Mouse (Mus musculus) splenic B cell, adult 2 months (primary cell): ENCODE results near the gene Uck1.
"Not testable (repeated sequence)": the region's sequence is repeated elsewhere in the genome, so short reads cannot be mapped to it uniquely, and the experiment has no call there.

Experiments
- DNase-seq: peaks from one replicate; pipeline ENCODE4 v3.0.0-alpha.2; 2011; ENCODE audit warnings: low read depth, low spot score
- H3K27me3 ChIP-seq: 2 replicates; pipeline ENCODE4 v1.6.1; 2012; ENCODE audit warnings: mild to moderate bottlenecking, low read length, moderate library complexity, mixed read lengths; ENCODE audit not compliant: control insufficient read depth, poor library complexity, insufficient read depth, severe bottlenecking
- H3K36me3 ChIP-seq: 2 replicates; pipeline ENCODE4 v1.6.1; 2012; ENCODE audit warnings: mild to moderate bottlenecking, low read length, moderate library complexity, mixed read lengths; ENCODE audit not compliant: control insufficient read depth, poor library complexity, insufficient read depth, severe bottlenecking

Gene Uck1

GRCm38 (mm10) chr2:32259657-32260417 lies at the start of gene Uck1:
Gene Uck1 (minus strand): TSS chr2:32260159.
- no peaks in the 10 kb centered on the region for H3K27me3 ChIP-seq
- peak; percentile 94 for DNase-seq

GRCm38 (mm10) chr2:32308870-32309568 lies 49.1 kb upstream of the Uck1 start:
- no peak for DNase-seq
- Histone ChIP-seq H3K27me3 (no peaks in the 10 kb centered on the region), H3K36me3 (peaks cover 2% of the 10 kb centered on the region)

More at GRCm38 (mm10) chr2:32259657-32260417, at the start of gene Uck1:
- H3K36me3 ChIP-seq: no peaks in the 10 kb centered on the region

GRCm38 (mm10) chr2:32307941-32308760 lies 48.2 kb upstream of the Uck1 start:
- Histone ChIP-seq H3K36me3 (peaks cover 2% of the 10 kb centered on the region), H3K27me3 (no peaks in the 10 kb centered on the region)
- peak; percentile 77 for DNase-seq

- H3K27me3 ChIP-seq: no peaks in the 10 kb centered on the region
- H3K36me3 ChIP-seq: peaks cover 3% of the 10 kb centered on the region
- no peak for DNase-seq
These were observed 47.4 kb upstream of the Uck1 start for GRCm38 (mm10) chr2:32307247-32307798.

- Histone ChIP-seq H3K36me3 (peaks cover 5% of the 10 kb centered on the region), H3K27me3 (no peaks in the 10 kb centered on the region)
- DNase-seq: no peak
These were observed 46.2 kb upstream of the Uck1 start for GRCm38 (mm10) chr2:32306176-32306575.

GRCm38 (mm10) chr2:32305668-32306067 lies 45.7 kb upstream of the Uck1 start:
- no peak for DNase-seq
- no peaks in the 10 kb centered on the region for H3K27me3 ChIP-seq
- H3K36me3 ChIP-seq: peaks cover 7% of the 10 kb centered on the region

- peak; percentile 60 for DNase-seq
These were observed 44.3 kb upstream of the Uck1 start for GRCm38 (mm10) chr2:32304145-32304832.

GRCm38 (mm10) chr2:32302952-32303351 lies 43.0 kb upstream of the Uck1 start:
- Histone ChIP-seq H3K27me3 (no peaks in the 10 kb centered on the region), H3K36me3 (peaks cover 15% of the 10 kb centered on the region)
- DNase-seq: no peak

More at GRCm38 (mm10) chr2:32304145-32304832, 44.3 kb upstream of the Uck1 start:
- H3K36me3 ChIP-seq: peaks cover 9% of the 10 kb centered on the region
- H3K27me3 ChIP-seq: no peaks in the 10 kb centered on the region

- DNase-seq: no peak
- no peaks in the 10 kb centered on the region for H3K27me3 ChIP-seq
- peaks cover 18% of the 10 kb centered on the region; the same call in 1 of the 2 replicates for H3K36me3 ChIP-seq
These were observed 39.5 kb upstream of the Uck1 start for GRCm38 (mm10) chr2:32299469-32299868.

GRCm38 (mm10) chr2:32295842-32296241 lies 35.9 kb upstream of the Uck1 start:
- H3K27me3 ChIP-seq, DNase-seq: not testable (repeated sequence)
- peaks cover 14% of the 10 kb centered on the region; the same call in 1 of the 2 replicates for H3K36me3 ChIP-seq

- H3K27me3 ChIP-seq: no peaks in the 10 kb centered on the region
- peaks cover 13% of the 10 kb centered on the region; the same call in 1 of the 2 replicates for H3K36me3 ChIP-seq
- no peak for DNase-seq
These were observed 35.3 kb upstream of the Uck1 start for GRCm38 (mm10) chr2:32295285-32295684.

GRCm38 (mm10) chr2:32294348-32294747 lies 34.4 kb upstream of the Uck1 start:
- no peak for DNase-seq

GRCm38 (mm10) chr2:32289578-32289977 lies 29.6 kb upstream of the Uck1 start:
- Histone ChIP-seq H3K27me3 (no peaks in the 10 kb centered on the region), H3K36me3 (no peaks in the 10 kb centered on the region)
- peak; percentile 88 for DNase-seq

More at GRCm38 (mm10) chr2:32294348-32294747, 34.4 kb upstream of the Uck1 start:
- Histone ChIP-seq H3K27me3 (no peaks in the 10 kb centered on the region), H3K36me3 (peaks cover 11% of the 10 kb centered on the region; the same call in 1 of the 2 replicates)
